12 mouse cellular contexts compared by ENCODE assay signal in genomic region chr9:119320446-119320845, GRCm38 (mm10). TPM values are rescaled to one million over a fixed set of nuclear protein-coding genes. Genes with fewer than 3 reads are reported as not detected.
A peak's percentile ranks its signal among the peaks of the same experiment; 100 is the strongest.
DNase-seq lines count a peak whose midpoint lies in the region; ATAC-seq and TF ChIP-seq lines count a peak whose summit lies in the region.
"Had no signal": no experiment of that assay in that cellular context is flagged by ENCODE, and none has a peak within 500 bp of the region (broad histone marks: within the 10 kb centered on the region; RNA-seq: fewer than 3 reads in every experiment).

No protein-coding gene starts in this region.

- H3K4me1 ChIP-seq in heart, embryonic 11.5 days (ENCODE audit: control insufficient read depth, insufficient read depth, low read length), result peaks cover 10% of the 10 kb centered on the region; the same call in 1 of the 2 replicates
- peaks cover 4% of the 10 kb centered on the region; the same call in 1 of the 2 replicates for H3K4me1 ChIP-seq in forebrain, postnatal 0 days (ENCODE audit: insufficient read depth)
- H3K4me1 ChIP-seq in liver, embryonic 15.5 days (replicated peaks), result peaks cover 41% of the 10 kb centered on the region

- no peaks in the 10 kb centered on the region for H3K36me3 ChIP-seq in heart, embryonic 11.5 days (ENCODE audit: control insufficient read depth, insufficient read depth, low read length)
- no peaks in the 10 kb centered on the region for H3K36me3 ChIP-seq in forebrain, postnatal 0 days (ENCODE audit: insufficient read depth)
- H3K36me3 ChIP-seq in liver, embryonic 15.5 days (replicated peaks), result no peaks in the 10 kb centered on the region

- H3K27me3 ChIP-seq in heart, embryonic 11.5 days (ENCODE audit: control insufficient read depth, insufficient read depth, low read length), result no peaks in the 10 kb centered on the region
- no peaks in the 10 kb centered on the region for H3K27me3 ChIP-seq in forebrain, postnatal 0 days (ENCODE audit: insufficient read depth, low read length)
- H3K27me3 ChIP-seq in liver, embryonic 15.5 days, result no peaks in the 10 kb centered on the region

- WGBS in heart, embryonic 11.5 days (ENCODE audit: insufficient replicate concordance), result 71% methylated on average over 7 of the region's 7 CpGs
- 86% methylated on average over 7 of the region's 7 CpGs for WGBS in forebrain, postnatal 0 days
- 82% methylated on average over 7 of the region's 7 CpGs for WGBS in liver, embryonic 15.5 days (ENCODE audit: insufficient replicate concordance)

- peak overlapping the region; percentile 92 for H3K4me2 ChIP-seq in heart, embryonic 11.5 days
- peak overlapping the region; percentile 75 for H3K4me2 ChIP-seq in forebrain, postnatal 0 days (ENCODE audit: low read depth)
- H3K4me2 ChIP-seq in liver, embryonic 15.5 days, result peak overlapping the region; percentile 96

- H3K27ac ChIP-seq in heart, embryonic 11.5 days (ENCODE audit: low read depth, low read length), result no peak overlapping the region
- H3K27ac ChIP-seq in forebrain, postnatal 0 days (ENCODE audit: low read depth, low read length), result no peak overlapping the region
- no peak overlapping the region for H3K27ac ChIP-seq in liver, embryonic 15.5 days (replicated peaks)

- no peak overlapping the region for H3K4me3 ChIP-seq in heart, embryonic 11.5 days (ENCODE audit: low read depth, low read length)
- H3K4me3 ChIP-seq in forebrain, postnatal 0 days (ENCODE audit: low read depth, low read length), result no peak overlapping the region
- no peak overlapping the region; the same call in 1 of the 2 replicates for H3K4me3 ChIP-seq in liver, embryonic 15.5 days (replicated peaks)

- H3K9ac ChIP-seq in heart, embryonic 11.5 days (ENCODE audit: low read depth, low read length), result no peak overlapping the region
- H3K9ac ChIP-seq in forebrain, postnatal 0 days, result no peak overlapping the region
- no peak overlapping the region for H3K9ac ChIP-seq in liver, embryonic 15.5 days

- no peaks in the 10 kb centered on the region for H3K9me3 ChIP-seq in heart, embryonic 11.5 days (replicated peaks; ENCODE audit: control insufficient read depth, low read length)
- no peaks in the 10 kb centered on the region for H3K9me3 ChIP-seq in forebrain, postnatal 0 days (ENCODE audit: low read length)
- H3K9me3 ChIP-seq in liver, embryonic 15.5 days (replicated peaks), result no peaks in the 10 kb centered on the region

- ATAC-seq in heart, embryonic 11.5 days (replicated peaks; ENCODE audit: insufficient number of reproducible peaks, low FRiP score, low TSS enrichment), result no peak
- ATAC-seq in forebrain, postnatal 0 days, result no peak
- no peak for ATAC-seq in liver, embryonic 15.5 days (ENCODE audit: insufficient read depth)
- no peak for ATAC-seq in inflammation-experienced regulatory T-cells, adult 6 months

- intact Hi-C loops in heart, postnatal 25 days (cut with DNase I), result loop anchor here (5.0 kb wide), 1 partner anchor 223 kb away; no protein-coding TSS in a partner anchor

- no peak for DNase-seq in heart, postnatal 25 days (ENCODE audit: low spot score)
- peak; percentile 55 for DNase-seq in ES-CJ7 (ENCODE audit: low read depth, low spot score)
- DNase-seq in forebrain, postnatal 0 days, result no peak
- DNase-seq in frontal cortex, postnatal 14 days (ENCODE audit: low spot score in 2 of 2), result no peak
- DNase-seq in kidney, adult 11 months, result no peak
- DNase-seq: adrenal gland, adult 2 months; cerebellum, postnatal 36 days; heart, adult 11 months had no signal

- TF ChIP-seq CTCF in forebrain, postnatal 0 days (IDR thresholded peaks at IDR 0.05; ENCODE audit: low read depth), result no peak

RNA-seq across cellular contexts. Expression of gene Oxsr1, which starts 1.8 kb away (rescaled TPM):
- 9.9 and 11.9 TPM in 2 replicates for polyA plus RNA-seq in heart, embryonic 11.5 days (2014; fragmentation: Nextera tagmentation; extraction: Ambion mirVana)
- total RNA-seq in heart, postnatal 25 days (2021), result 10 to 100 TPM; 43.8 to 44.2 TPM
- total RNA-seq in forebrain, postnatal 0 days (2014; rRNA removed), result 48.8 and 57.5 TPM in 2 replicates
- 7.2 and 8.8 TPM in 2 replicates for polyA plus RNA-seq in forebrain, postnatal 0 days (2015; fragmentation: Nextera tagmentation; extraction: Ambion mirVana)
- 4.8 and 5.6 TPM in 2 replicates for polyA plus RNA-seq in liver, embryonic 15.5 days (2015; fragmentation: Nextera tagmentation; extraction: Ambion mirVana)
- polyA plus RNA-seq in inflammation-experienced regulatory T-cells, adult 6 months (2017; shearing (Covaris generic)), result 1 to 10 TPM; 7.1 to 8.6 (median 8.3) TPM

RNA-seq across cellular contexts. Expression of gene Acaa1a, which starts 19.0 kb away (rescaled TPM):
- 72.5 and 81.2 TPM in 2 replicates for polyA plus RNA-seq in heart, embryonic 11.5 days (2014; fragmentation: Nextera tagmentation; extraction: Ambion mirVana)
- total RNA-seq in heart, postnatal 25 days (2021), result 10 to 100 TPM; 83.0 to 88.6 TPM
- total RNA-seq in forebrain, postnatal 0 days (2014; rRNA removed), result 121 and 130 TPM in 2 replicates
- 81.8 and 86.6 TPM in 2 replicates for polyA plus RNA-seq in forebrain, postnatal 0 days (2015; fragmentation: Nextera tagmentation; extraction: Ambion mirVana)
- polyA plus RNA-seq in liver, embryonic 15.5 days (2015; fragmentation: Nextera tagmentation; extraction: Ambion mirVana), result 42.4 and 51.5 TPM in 2 replicates
- polyA plus RNA-seq in inflammation-experienced regulatory T-cells, adult 6 months (2017; shearing (Covaris generic)), result 10 to 100 TPM; 41.3 to 46.9 (median 41.3) TPM

RNA-seq across cellular contexts. Expression of gene Myd88, which starts 20.8 kb away (rescaled TPM):
- polyA plus RNA-seq in heart, embryonic 11.5 days (2014; fragmentation: Nextera tagmentation; extraction: Ambion mirVana), result 12.5 and 13.3 TPM in 2 replicates
- total RNA-seq in heart, postnatal 25 days (2021), result 10 to 100 TPM; 12.2 to 14.3 TPM
- total RNA-seq in forebrain, postnatal 0 days (2014; rRNA removed), result 4.0 and 5.8 TPM in 2 replicates
- polyA plus RNA-seq in forebrain, postnatal 0 days (2015; fragmentation: Nextera tagmentation; extraction: Ambion mirVana), result 5.2 and 5.3 TPM in 2 replicates
- polyA plus RNA-seq in liver, embryonic 15.5 days (2015; fragmentation: Nextera tagmentation; extraction: Ambion mirVana), result 15.3 and 17.0 TPM in 2 replicates
- polyA plus RNA-seq in inflammation-experienced regulatory T-cells, adult 6 months (2017; shearing (Covaris generic)), result 10 to 100 TPM; 72.5 to 96.3 (median 75.1) TPM

RNA-seq across cellular contexts. Expression of gene Xylb, which starts 36.7 kb away (rescaled TPM):
- polyA plus RNA-seq in heart, embryonic 11.5 days (2014; fragmentation: Nextera tagmentation; extraction: Ambion mirVana), result 2.2 and 2.4 TPM in 2 replicates
- under 1 TPM; 0.16 to 0.42 TPM for total RNA-seq in heart, postnatal 25 days (2021)
- 5.0 and 9.0 TPM in 2 replicates for total RNA-seq in forebrain, postnatal 0 days (2014; rRNA removed)
- polyA plus RNA-seq in forebrain, postnatal 0 days (2015; fragmentation: Nextera tagmentation; extraction: Ambion mirVana), result 2.6 and 3.7 TPM in 2 replicates
- polyA plus RNA-seq in liver, embryonic 15.5 days (2015; fragmentation: Nextera tagmentation; extraction: Ambion mirVana), result 3.7 and 3.8 TPM in 2 replicates
- polyA plus RNA-seq in inflammation-experienced regulatory T-cells, adult 6 months (2017; shearing (Covaris generic)), result under 1 TPM in 2 of 3 experiments, not detected in 1; 0.38 to 0.63 TPM

RNA-seq across cellular contexts. Expression of gene Slc22a14, which starts 44.9 kb away (rescaled TPM):
- polyA plus RNA-seq in heart, embryonic 11.5 days (2014; fragmentation: Nextera tagmentation; extraction: Ambion mirVana), result not detected in 2 replicates
- under 1 TPM in 1 of 2 experiments, not detected in 1; 0.17 TPM for total RNA-seq in heart, postnatal 25 days (2021)
- 0.08 TPM in 1 of 2 replicates, not detected in the other for total RNA-seq in forebrain, postnatal 0 days (2014; rRNA removed)
- not detected in 2 replicates for polyA plus RNA-seq in forebrain, postnatal 0 days (2015; fragmentation: Nextera tagmentation; extraction: Ambion mirVana)
- 0.07 TPM in 1 of 2 replicates, not detected in the other for polyA plus RNA-seq in liver, embryonic 15.5 days (2015; fragmentation: Nextera tagmentation; extraction: Ambion mirVana)
- not detected for polyA plus RNA-seq in inflammation-experienced regulatory T-cells, adult 6 months (2017; shearing (Covaris generic))
- polyA plus RNA-seq: adrenal gland, adult 2 months; liver, embryonic 16.5 days had no signal
